Mouse (Mus musculus) forebrain, embryonic 10.5 days (tissue): Measurements from ENCODE around the gene F7. TPM values are rescaled to one million over a fixed set of nuclear protein-coding genes. Genes with fewer than 3 reads are reported as not detected.

ENCODE experiments used
- DNase-seq: peaks from one replicate; pipeline ENCODE4 v3.0.0-alpha.2; 2017; ENCODE audit warnings: low spot score; ENCODE audit errors: extremely low spot score
- H3K27ac ChIP-seq: fragments of 300-500 bp; sonication (generic); 2 replicates; pipeline ENCODE4 v1.5.1; 2016; ENCODE audit warnings: mild to moderate bottlenecking
- H3K27me3 ChIP-seq: fragments of 300-500 bp; sonication (generic); 2 replicates; pipeline ENCODE4 v1.6.1; 2016; ENCODE audit warnings: mild to moderate bottlenecking; ENCODE audit not compliant: poor library complexity, severe bottlenecking
- H3K36me3 ChIP-seq: fragments of 300-500 bp; sonication (generic); replicated peaks from 2 replicates; pipeline ENCODE4 v1.6.1; 2016; ENCODE audit warnings: mild to moderate bottlenecking, moderate library complexity
- H3K4me1 ChIP-seq: fragments of 300-500 bp; sonication (generic); 2 replicates; pipeline ENCODE4 v1.6.1; 2016
- H3K4me3 ChIP-seq: fragments of 300-500 bp; sonication (generic); 2 replicates; pipeline ENCODE4 v1.5.1; 2016; ENCODE audit warnings: mild to moderate bottlenecking, moderate library complexity
- H3K9me3 ChIP-seq: fragments of 300-500 bp; sonication (generic); 2 replicates; pipeline ENCODE4 v1.6.1; 2016; ENCODE audit warnings: mild to moderate bottlenecking, moderate library complexity
- WGBS: fragments of 180-500 bp; shearing (Covaris S2); methylation state at CpG from one replicate; pipeline ENCODE4 v1.1.7; 2016; 5-methylcytosine and 5-hydroxymethylcytosine counted together
- polyA plus RNA-seq: library from polyadenylated mRNA; unstranded; fragments of >200 nt; fragmentation: Nextera tagmentation; extraction: Ambion mirVana; gene quantifications from 2 replicates; pipeline ENCODE4 v1.2.1, GENCODE M21; 2016

The F7 gene
- polyA plus RNA-seq: 0.07 TPM in 1 of 2 replicates, not detected in the other

GRCm38 (mm10) chr8:13025487-13026224 is at the start of gene F7:
TSS of gene F7 (plus strand) at chr8:13026034.
- Histone ChIP-seq H3K4me1 (peaks cover 8% of the 10 kb centered on the region), H3K9me3 (no peaks in the 10 kb centered on the region), H3K27me3 (no peaks in the 10 kb centered on the region), H3K27ac (no peak within 1 kb of the TSS), H3K4me3 (no peak within 1 kb of the TSS), H3K36me3 (no peaks in the 10 kb centered on the region; the same call in 1 of the 2 replicates)
- DNase-seq: no peak
- 67% methylated on average over 10 of the region's 10 CpGs for WGBS

DNA sequence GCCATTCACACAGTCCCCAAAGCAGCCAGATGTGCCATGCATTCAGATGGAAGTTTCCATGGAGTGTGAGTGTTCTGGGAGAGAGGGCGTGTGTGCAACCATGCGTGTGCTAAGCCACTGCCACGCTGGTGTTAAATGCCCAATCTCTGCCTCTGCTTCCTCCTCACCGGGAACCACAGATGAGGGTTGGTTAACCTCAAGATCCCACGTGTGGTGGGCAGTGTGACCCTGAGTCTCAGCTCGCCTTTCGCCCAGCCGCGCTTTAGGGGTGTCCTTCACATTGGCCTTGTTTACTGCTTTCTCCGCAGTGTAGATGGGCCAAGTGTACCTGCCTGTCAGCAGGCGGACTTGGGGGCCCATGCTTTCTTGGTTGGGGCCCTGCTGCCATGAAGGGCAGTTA is 49.5 kb upstream of the F7 start:
- H3K4me1 ChIP-seq: no peaks in the 10 kb centered on the region
- peaks cover 50% of the 10 kb centered on the region for H3K36me3 ChIP-seq
- H3K27me3 ChIP-seq: no peaks in the 10 kb centered on the region
- DNase-seq: no peak
- H3K4me3 ChIP-seq: no peak overlapping the region
- H3K9me3 ChIP-seq: peaks cover under 1% of the 10 kb centered on the region; the same call in 1 of the 2 replicates
- WGBS: 90% methylated on average over 11 of the region's 11 CpGs
- H3K27ac ChIP-seq: no peak overlapping the region

GRCm38 (mm10) chr8:12976723-12977122 is 49.1 kb upstream of the F7 start:
- DNase-seq: no peak
- WGBS: 71% methylated on average over 5 of the region's 5 CpGs
- H3K27me3 ChIP-seq: no peaks in the 10 kb centered on the region

DNA sequence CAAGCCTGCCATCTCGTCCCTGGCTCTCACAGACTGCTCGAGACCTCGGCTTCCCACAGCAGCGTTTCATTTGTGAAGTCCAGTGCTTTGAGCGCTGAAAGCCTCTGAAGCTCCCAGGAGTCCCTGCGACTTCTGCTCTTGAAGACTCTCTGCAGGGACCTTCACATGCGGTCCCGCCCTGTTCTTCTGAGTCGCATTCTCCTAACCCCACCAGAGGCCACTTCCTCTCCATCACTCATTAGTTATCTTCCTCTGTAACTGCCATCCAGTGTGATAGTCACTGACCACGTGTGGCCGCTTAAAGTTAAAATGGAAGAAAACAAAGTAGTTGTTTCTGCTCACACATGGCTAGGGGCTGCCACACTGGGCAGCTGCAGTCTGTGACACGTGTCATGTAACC is 48.5 kb upstream of the F7 start:
- peaks cover 59% of the 10 kb centered on the region for H3K36me3 ChIP-seq
- DNase-seq: no peak
- H3K27ac ChIP-seq: no peak overlapping the region
- 88% methylated on average over 12 of the region's 12 CpGs for WGBS
- H3K4me3 ChIP-seq: no peak overlapping the region
- no peaks in the 10 kb centered on the region for H3K27me3 ChIP-seq
- peaks cover 6% of the 10 kb centered on the region; the same call in 1 of the 2 replicates for H3K9me3 ChIP-seq
- no peaks in the 10 kb centered on the region for H3K4me1 ChIP-seq

More at GRCm38 (mm10) chr8:12976723-12977122, 49.1 kb upstream of the F7 start:
- Histone ChIP-seq H3K36me3 (peaks cover 53% of the 10 kb centered on the region), H3K27ac (no peak overlapping the region), H3K9me3 (peaks cover 5% of the 10 kb centered on the region; the same call in 1 of the 2 replicates), H3K4me1 (no peaks in the 10 kb centered on the region), H3K4me3 (no peak overlapping the region)

DNA sequence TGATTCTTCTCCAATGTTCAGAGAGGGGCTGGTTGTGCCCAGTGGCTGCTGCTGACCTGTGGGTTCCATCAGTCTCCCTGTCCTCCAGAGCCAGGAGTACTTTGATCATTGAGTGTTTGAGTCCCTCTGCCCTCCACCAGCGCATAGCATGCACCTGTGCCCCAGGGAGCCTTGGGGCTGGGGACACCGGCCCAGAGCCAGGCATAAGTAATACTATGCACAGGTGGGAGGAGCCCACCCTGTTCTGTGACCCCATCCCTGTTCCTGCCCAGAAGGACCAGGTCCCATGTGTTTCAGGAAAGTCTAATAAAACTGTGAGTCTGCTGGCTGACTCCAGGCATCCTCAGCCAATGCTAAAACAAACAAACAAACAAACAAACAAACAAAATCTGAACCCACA is 47.5 kb upstream of the F7 start:
- H3K27ac ChIP-seq: no peak overlapping the region
- H3K9me3 ChIP-seq: peaks cover 6% of the 10 kb centered on the region; the same call in 1 of the 2 replicates
- no peak overlapping the region for H3K4me3 ChIP-seq
- peaks cover 57% of the 10 kb centered on the region for H3K36me3 ChIP-seq
- WGBS: 65% methylated on average over 2 of the region's 2 CpGs
- no peaks in the 10 kb centered on the region for H3K4me1 ChIP-seq
- H3K27me3 ChIP-seq: no peaks in the 10 kb centered on the region
- no peak for DNase-seq

- Histone ChIP-seq H3K4me3 (no peak overlapping the region), H3K27me3 (no peaks in the 10 kb centered on the region), H3K36me3 (peaks cover 55% of the 10 kb centered on the region), H3K9me3 (peaks cover 6% of the 10 kb centered on the region; the same call in 1 of the 2 replicates), H3K4me1 (no peaks in the 10 kb centered on the region), H3K27ac (no peak overlapping the region)
- DNase-seq: peak; percentile 56
- 30% methylated on average over 5 of the region's 5 CpGs for WGBS
These were observed 47.1 kb upstream of the F7 start for GRCm38 (mm10) chr8:12978726-12979125.

- H3K27me3 ChIP-seq: no peaks in the 10 kb centered on the region
- peaks cover 31% of the 10 kb centered on the region for H3K36me3 ChIP-seq
- H3K27ac ChIP-seq: no peak overlapping the region
- WGBS: 88% methylated on average over 18 of the region's 18 CpGs
- no peaks in the 10 kb centered on the region for H3K4me1 ChIP-seq
- DNase-seq: no peak
- no peak overlapping the region for H3K4me3 ChIP-seq
- peaks cover 6% of the 10 kb centered on the region; the same call in 1 of the 2 replicates for H3K9me3 ChIP-seq
These were observed 42.0 kb upstream of the F7 start for GRCm38 (mm10) chr8:12983681-12984467.

GRCm38 (mm10) chr8:12984601-12985243 is 41.1 kb upstream of the F7 start:
- Histone ChIP-seq H3K9me3 (peaks cover 6% of the 10 kb centered on the region; the same call in 1 of the 2 replicates), H3K4me1 (no peaks in the 10 kb centered on the region), H3K27me3 (no peaks in the 10 kb centered on the region), H3K36me3 (peaks cover 33% of the 10 kb centered on the region), H3K27ac (no peak overlapping the region), H3K4me3 (no peak overlapping the region)
- no peak for DNase-seq
- WGBS: 91% methylated on average over 17 of the region's 17 CpGs

DNA sequence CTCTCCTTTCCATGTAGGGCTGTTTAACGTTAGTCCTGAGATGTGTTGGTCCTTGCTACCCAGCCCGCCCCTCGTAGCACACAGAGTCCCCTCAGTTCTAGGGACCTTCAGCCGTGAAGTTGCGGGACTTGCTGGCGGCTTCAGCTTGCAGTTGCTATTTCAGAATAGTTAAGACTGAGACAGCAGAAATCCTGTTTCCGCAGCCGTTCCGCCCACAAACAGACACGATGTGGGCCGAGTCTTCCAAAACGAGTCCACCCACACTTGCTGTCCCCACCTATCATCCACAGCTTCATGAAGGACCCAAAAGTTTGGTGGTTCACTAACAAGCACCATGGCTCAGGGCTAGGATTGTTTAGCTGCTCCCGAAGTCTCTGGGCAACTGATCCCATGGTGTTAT is 40.6 kb upstream of the F7 start:
- no peak overlapping the region for H3K4me3 ChIP-seq
- WGBS: 91% methylated on average over 13 of the region's 13 CpGs
- H3K27ac ChIP-seq: no peak overlapping the region
- H3K4me1 ChIP-seq: no peaks in the 10 kb centered on the region
- no peaks in the 10 kb centered on the region for H3K27me3 ChIP-seq
- peaks cover 33% of the 10 kb centered on the region for H3K36me3 ChIP-seq
- H3K9me3 ChIP-seq: peaks cover 6% of the 10 kb centered on the region; the same call in 1 of the 2 replicates
- DNase-seq: no peak

DNA sequence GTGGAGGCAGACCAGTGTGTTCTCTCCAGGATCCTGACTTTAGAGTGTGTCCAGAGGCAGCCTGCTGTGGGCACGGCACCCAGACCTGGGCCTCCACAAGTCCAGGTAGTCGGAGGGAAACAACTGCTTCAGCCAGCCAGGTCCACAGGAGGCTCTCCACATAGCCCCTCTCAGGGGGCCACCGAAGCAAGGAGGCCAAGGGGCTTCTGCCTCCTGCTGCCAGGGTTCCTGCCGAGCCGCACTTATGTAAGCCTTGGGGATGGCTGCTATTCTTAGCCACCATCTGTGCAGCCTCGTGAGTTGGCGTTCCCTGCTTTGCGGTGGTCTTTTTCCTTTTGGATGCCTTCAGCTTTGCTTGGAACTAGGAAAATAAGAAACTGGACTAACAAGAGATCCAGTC is 38.3 kb upstream of the F7 start:
- H3K27ac ChIP-seq: no peak overlapping the region
- peaks cover 26% of the 10 kb centered on the region for H3K36me3 ChIP-seq
- WGBS: 87% methylated on average over 8 of the region's 8 CpGs
- H3K4me1 ChIP-seq: no peaks in the 10 kb centered on the region
- no peaks in the 10 kb centered on the region for H3K27me3 ChIP-seq
- no peak overlapping the region for H3K4me3 ChIP-seq
- H3K9me3 ChIP-seq: no peaks in the 10 kb centered on the region
- DNase-seq: no peak

DNA sequence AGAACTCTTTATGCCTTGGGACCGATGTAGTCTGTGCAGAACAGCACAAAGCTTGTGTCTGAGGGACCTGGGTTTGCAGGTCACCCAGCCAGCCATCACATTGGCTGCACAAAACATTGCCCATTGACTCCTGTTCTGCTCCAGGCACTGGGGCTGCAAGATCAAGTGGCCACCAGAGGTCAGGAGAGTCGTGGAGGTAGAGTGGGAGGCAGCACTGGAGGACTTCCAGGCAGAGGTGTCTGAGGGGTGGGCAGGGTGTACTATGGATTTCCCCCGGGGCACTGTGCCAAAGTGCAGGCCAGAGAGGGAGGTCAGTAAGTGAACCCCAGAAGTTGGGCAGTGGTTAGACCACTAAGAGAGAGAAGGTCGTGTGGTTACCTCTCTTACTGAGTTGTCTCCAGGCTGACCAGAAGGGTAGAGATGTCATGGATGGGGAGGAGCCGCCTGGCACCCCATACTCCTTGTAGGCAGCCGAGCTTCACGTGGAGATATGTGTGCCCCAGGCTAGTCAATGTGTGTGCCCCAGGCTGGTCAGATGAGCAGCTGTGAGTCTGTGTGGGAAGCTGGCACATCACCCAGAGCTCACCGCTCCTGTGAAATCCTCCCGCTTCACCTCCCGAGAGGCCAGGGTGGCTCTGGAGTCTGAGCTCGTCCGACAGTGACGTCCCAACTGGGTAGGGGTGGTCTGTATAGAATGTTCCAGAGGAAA is 37.0 kb upstream of the F7 start:
- no peaks in the 10 kb centered on the region for H3K4me1 ChIP-seq
- no peak for DNase-seq
- no peaks in the 10 kb centered on the region for H3K27me3 ChIP-seq
- H3K27ac ChIP-seq: no peak overlapping the region
- 83% methylated on average over 13 of the region's 13 CpGs for WGBS
- H3K36me3 ChIP-seq: peaks cover 24% of the 10 kb centered on the region
- no peak overlapping the region for H3K4me3 ChIP-seq
- H3K9me3 ChIP-seq: no peaks in the 10 kb centered on the region

DNA sequence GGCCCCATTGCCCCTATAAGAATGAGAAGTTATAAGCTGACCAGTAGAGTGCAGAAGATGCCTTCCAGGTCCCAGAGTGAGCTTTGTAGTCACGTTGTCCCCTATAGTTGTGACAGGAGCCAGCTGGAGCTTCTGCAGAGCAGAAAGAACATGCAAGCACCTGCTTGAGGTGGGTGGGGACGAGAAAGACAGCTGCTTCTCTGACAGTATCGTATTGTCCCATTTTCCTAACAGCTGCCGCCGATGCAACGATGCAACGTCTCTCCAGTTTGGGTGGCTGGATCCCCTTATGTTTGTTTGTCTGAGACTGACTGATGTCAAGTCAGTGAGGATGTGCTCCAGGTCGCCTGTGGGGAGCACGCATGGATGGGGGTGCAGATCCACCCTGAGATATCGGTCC is 34.4 kb upstream of the F7 start:
- no peaks in the 10 kb centered on the region for H3K9me3 ChIP-seq
- WGBS: 87% methylated on average over 10 of the region's 10 CpGs
- DNase-seq: no peak
- no peak overlapping the region for H3K27ac ChIP-seq
- H3K36me3 ChIP-seq: peaks cover 20% of the 10 kb centered on the region; the same call in 1 of the 2 replicates
- no peaks in the 10 kb centered on the region for H3K27me3 ChIP-seq
- H3K4me1 ChIP-seq: no peaks in the 10 kb centered on the region
- no peak overlapping the region for H3K4me3 ChIP-seq
